Mouse (Mus musculus) induced T-regulatory cell, adult 2 months (primary cell): ENCODE results near the gene Zfp740.
A peak's percentile ranks its signal among the peaks of the same experiment; 100 is the strongest.
"Not testable (repeated sequence)": the region's sequence is repeated elsewhere in the genome, so short reads cannot be mapped to it uniquely, and the experiment has no call there.

Source experiments
- DNase-seq: peaks from one replicate; pipeline ENCODE4 v3.0.0-alpha.2; 2012; ENCODE audit warnings: low read depth

Gene Zfp740

GRCm38 (mm10) chr15:102225619-102226018, 22.6 kb downstream of the Zfp740 start:
- DNase-seq: not testable (repeated sequence)

- DNase-seq: peak; percentile 85
Observed at GRCm38 (mm10) chr15:102230408-102231321, 27.6 kb downstream of the Zfp740 start.

- peak; percentile 77 for DNase-seq
Observed at GRCm38 (mm10) chr15:102231748-102232147, 28.7 kb downstream of the Zfp740 start, which contains the start of gene Itgb7. Gene Itgb7 (minus strand): TSS chr15:102231944.

GRCm38 (mm10) chr15:102232764-102233163, 29.7 kb downstream of the Zfp740 start:
- no peak for DNase-seq

GRCm38 (mm10) chr15:102233896-102234295, 30.8 kb downstream of the Zfp740 start:
- peak; percentile 79 for DNase-seq

GRCm38 (mm10) chr15:102235371-102236027, 32.5 kb downstream of the Zfp740 start:
- DNase-seq: no peak

- peak; percentile 13 for DNase-seq
Observed at GRCm38 (mm10) chr15:102238543-102239259, 35.7 kb downstream of the Zfp740 start.

GRCm38 (mm10) chr15:102239260-102239590, 36.2 kb downstream of the Zfp740 start:
- DNase-seq: peak; percentile 87

GRCm38 (mm10) chr15:102239851-102240250, 36.8 kb downstream of the Zfp740 start:
- DNase-seq: no peak

- DNase-seq: no peak
Observed at GRCm38 (mm10) chr15:102240607-102241006, 37.6 kb downstream of the Zfp740 start.

- DNase-seq: no peak
Observed at GRCm38 (mm10) chr15:102242404-102243228, 39.6 kb downstream of the Zfp740 start.

GRCm38 (mm10) chr15:102243229-102244190, 40.5 kb downstream of the Zfp740 start:
- DNase-seq: peak; percentile 78

- DNase-seq: peak; percentile 51
Observed at GRCm38 (mm10) chr15:102244306-102245191, 41.5 kb downstream of the Zfp740 start.

- peak; percentile 73 for DNase-seq
Observed at GRCm38 (mm10) chr15:102245461-102245881, 42.4 kb downstream of the Zfp740 start.

GRCm38 (mm10) chr15:102245891-102246741, 43.1 kb downstream of the Zfp740 start:
- peak; percentile 94 for DNase-seq

GRCm38 (mm10) chr15:102246866-102247251, 43.8 kb downstream of the Zfp740 start:
- DNase-seq: peak; percentile 90

GRCm38 (mm10) chr15:102247252-102248130, 44.4 kb downstream of the Zfp740 start:
- no peak for DNase-seq
